Mouse (Mus musculus) activated CD4-positive, CD25-positive, alpha-beta regulatory T cell, adult 4 months (primary cell): ENCODE data around the gene Nectin3. TPM values are rescaled to one million over a fixed set of nuclear protein-coding genes. Genes with fewer than 3 reads are reported as not detected.
"Not testable (repeated sequence)": the region's sequence is repeated elsewhere in the genome, so short reads cannot be mapped to it uniquely, and the experiment has no call there.

Experiments used
- ATAC-seq: one replicate; pipeline ENCODE4 v1.8.0; 2017
- polyA plus RNA-seq, 2 experiments: library from polyadenylated mRNA; unstranded; fragments of 100-300 nt; shearing (Covaris generic); gene quantifications; one replicate each; pipeline ENCODE4 v1.2.1; 2017

Nectin3 gene
- polyA plus RNA-seq, 2 experiments from 2014 or later = 0.25 TPM; not detected in 1

GRCm38 (mm10) chr16:46410739-46411057, 87.6 kb downstream of the Nectin3 start:
- no peak for ATAC-seq

DNA sequence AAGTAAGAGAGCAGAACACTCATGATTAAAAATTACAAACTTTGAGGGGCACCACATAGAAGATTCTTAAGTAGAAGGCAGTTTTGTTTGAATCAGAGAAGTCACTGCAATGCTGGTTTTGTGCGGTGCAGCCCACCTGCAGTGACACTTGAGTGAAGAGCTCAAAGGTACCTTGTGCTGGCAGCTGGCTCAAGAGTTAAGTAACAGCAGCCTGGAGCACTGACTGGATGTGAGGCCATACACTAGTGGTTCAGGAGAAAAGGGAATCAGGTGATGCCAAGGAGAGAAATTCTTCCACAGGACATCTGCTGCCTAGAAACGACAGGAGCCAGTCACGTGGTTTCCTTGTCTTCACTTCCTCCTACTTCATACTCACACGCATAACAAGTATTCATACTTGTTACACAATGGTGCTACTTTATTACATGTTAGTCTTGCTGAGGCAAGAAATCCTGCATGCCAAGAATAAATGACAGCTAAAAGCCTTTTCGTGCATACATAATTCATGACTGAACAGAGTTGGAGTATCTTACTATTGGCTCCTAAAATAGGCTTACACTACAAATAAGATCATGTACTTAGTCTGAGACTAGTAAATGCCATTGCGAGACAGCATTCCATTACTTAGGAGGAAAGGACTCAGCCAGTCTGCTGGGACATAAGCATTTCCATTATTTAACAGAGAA, 88.1 kb downstream of the Nectin3 start:
- no peak for ATAC-seq

GRCm38 (mm10) chr16:46407997-46408396, 90.3 kb downstream of the Nectin3 start:
- no peak for ATAC-seq

GRCm38 (mm10) chr16:46406844-46407639, 91.3 kb downstream of the Nectin3 start:
- ATAC-seq = no peak

GRCm38 (mm10) chr16:46397945-46398344, 100.4 kb downstream of the Nectin3 start:
- no peak for ATAC-seq

DNA sequence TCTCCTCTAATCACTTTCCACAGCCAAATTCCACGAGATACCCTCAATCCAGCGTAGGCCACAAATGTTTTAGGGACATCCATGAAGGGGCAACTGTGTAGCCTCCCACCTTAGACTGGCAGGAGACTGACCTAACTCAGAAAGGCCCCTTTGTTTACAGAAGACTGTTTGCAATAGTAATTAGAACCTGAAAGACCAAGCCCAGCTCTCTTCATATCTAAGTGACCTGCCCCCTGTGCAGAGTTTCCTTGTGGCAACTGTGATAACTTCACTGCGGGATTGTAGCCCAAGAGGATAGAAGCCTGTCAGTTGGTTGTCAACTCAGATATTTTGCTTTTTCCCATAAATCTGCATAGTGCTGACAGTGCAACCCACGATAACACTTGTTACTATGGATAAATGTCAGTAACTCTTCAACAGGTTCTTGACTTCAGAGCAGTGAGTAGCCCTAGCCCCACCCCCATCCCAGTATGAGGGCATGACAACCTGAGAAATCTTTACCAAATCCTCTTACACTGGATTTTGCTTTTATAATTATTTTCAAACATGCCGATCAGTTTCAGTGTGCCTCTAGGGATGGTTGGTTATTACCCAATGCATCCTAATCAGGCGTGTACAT, 108.8 kb downstream of the Nectin3 start:
- ATAC-seq = no peak

GRCm38 (mm10) chr16:46388527-46389414, 109.6 kb downstream of the Nectin3 start:
- ATAC-seq = no peak

DNA sequence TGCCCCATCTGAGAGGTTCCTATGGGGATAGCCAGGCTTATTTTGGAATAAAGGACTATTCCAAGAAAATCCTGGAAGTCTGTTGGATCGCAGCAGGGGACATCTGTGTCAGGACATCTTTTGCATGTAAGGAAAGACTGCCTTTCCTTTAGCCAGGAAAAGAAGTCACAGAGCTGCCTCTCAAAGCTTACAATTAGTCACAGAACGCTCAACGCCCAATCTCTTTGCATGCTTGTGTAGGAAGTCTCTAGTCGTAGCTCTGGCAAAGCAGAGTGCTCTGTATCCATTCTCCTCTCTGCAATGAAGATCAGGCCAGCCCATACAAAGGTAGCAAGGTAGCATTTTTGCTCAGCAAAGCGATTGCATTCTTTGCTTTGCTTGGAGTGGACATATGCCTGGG, 114.0 kb downstream of the Nectin3 start:
- ATAC-seq = no peak

DNA sequence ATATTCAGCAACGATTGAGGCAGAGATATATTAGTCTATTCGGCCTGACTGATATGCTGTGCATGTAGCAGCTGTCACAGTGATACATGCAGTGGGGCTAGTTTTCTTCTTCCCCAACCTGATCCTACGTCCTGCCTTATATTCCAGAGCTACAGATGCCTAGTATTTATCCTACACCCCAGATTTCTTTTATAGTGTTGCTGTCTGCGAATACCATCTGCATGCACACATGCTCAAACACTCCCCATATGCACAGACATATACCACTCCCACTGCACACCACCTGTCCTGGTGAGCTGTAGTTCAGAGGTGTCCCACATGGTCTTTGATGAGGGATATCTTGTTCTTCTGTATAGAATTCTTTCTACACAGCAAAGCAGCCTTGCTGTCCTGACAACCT, 115.0 kb downstream of the Nectin3 start:
- ATAC-seq = no peak

GRCm38 (mm10) chr16:46376575-46376974, 121.8 kb downstream of the Nectin3 start:
- no peak for ATAC-seq

DNA sequence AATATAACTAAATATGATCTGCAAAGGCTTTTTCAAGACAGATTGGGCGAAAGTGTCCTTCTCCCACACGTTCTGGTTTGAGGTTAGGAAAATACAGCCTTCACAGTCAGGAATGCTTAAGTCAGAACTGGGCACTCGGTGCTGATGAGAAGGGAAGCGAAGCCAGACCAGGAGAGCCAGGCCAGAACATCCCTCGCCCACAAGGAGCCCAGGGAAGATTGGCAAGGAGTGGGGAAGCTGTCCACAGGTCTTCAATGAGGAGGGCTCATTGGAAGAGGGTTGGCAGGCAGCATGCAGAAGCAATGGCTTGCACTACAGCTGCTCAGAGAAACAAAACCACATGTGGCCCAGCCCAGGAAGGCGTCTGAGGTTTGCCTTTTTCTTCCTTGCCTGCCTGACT, 136.3 kb downstream of the Nectin3 start:
- ATAC-seq = no peak

- not testable (repeated sequence) for ATAC-seq
These were observed 140.7 kb downstream of the Nectin3 start for GRCm38 (mm10) chr16:46357658-46358057.

GRCm38 (mm10) chr16:46356663-46357062, 141.7 kb downstream of the Nectin3 start:
- ATAC-seq = no peak
